Mouse (Mus musculus) myocyte (in vitro differentiated cells): ENCODE results near the gene Map3k14. TPM values are rescaled to one million over a fixed set of nuclear protein-coding genes. Genes with fewer than 3 reads are reported as not detected.

Experiments
- H3K27me3 ChIP-seq: one replicate; pipeline ENCODE4 v1.6.1; 2011; ENCODE audit not compliant: control insufficient read depth, insufficient read depth, insufficient read length
- H3K36me3 ChIP-seq: one replicate; pipeline ENCODE4 v1.6.1; 2011; ENCODE audit not compliant: control insufficient read depth, insufficient read depth
- H3K4me2 ChIP-seq: one replicate; pipeline ENCODE4 v1.6.1; 2011; ENCODE audit warnings: low read depth, control low read depth
- H3K4me3 ChIP-seq: one replicate; pipeline ENCODE4 v1.5.1; 2011; ENCODE audit warnings: mild to moderate bottlenecking, control low read depth, moderate library complexity
- H3K79me2 ChIP-seq: one replicate; pipeline ENCODE4 v1.6.1; 2011; ENCODE audit not compliant: control insufficient read depth, insufficient read depth
- H3ac ChIP-seq: one replicate; pipeline ENCODE4 v1.6.1; 2011; ENCODE audit not compliant: control insufficient read depth, insufficient read length
- CEBPB ChIP-seq: IDR thresholded peaks from 2 replicates; pipeline ENCODE4 v1.6.1; 2011; ENCODE audit warnings: mild to moderate bottlenecking, moderate library complexity; ENCODE audit not compliant: poor library complexity, insufficient read depth, severe bottlenecking
- E2F4 ChIP-seq: IDR thresholded peaks from one replicate; pipeline ENCODE4 v1.6.1; 2011; ENCODE audit warnings: mild to moderate bottlenecking, control low read depth, moderate library complexity; ENCODE audit not compliant: insufficient read depth
- MAX ChIP-seq: IDR thresholded peaks from one replicate; pipeline ENCODE4 v1.6.1; 2011; ENCODE audit warnings: low read depth, mild to moderate bottlenecking, control low read depth
- MYOD1 ChIP-seq, 3 experiments: IDR thresholded peaks; one replicate each; pipeline ENCODE4 v1.6.1; 2011; ENCODE audit warnings: control low read depth in 2 of 3, low read depth in 2 of 3, mild to moderate bottlenecking in 2 of 3, moderate library complexity in 1 of 3; ENCODE audit not compliant: insufficient read length in 2 of 3, control insufficient read depth in 1 of 3
- MYOG ChIP-seq, 3 experiments: IDR thresholded peaks; one replicate each; pipeline ENCODE4 v1.6.1; 2011; ENCODE audit warnings: control low read depth in 2 of 3, low read depth in 2 of 3, mild to moderate bottlenecking in 2 of 3; ENCODE audit not compliant: insufficient read length in 2 of 3, control insufficient read depth in 1 of 3, insufficient read depth in 1 of 3
- POLR2A ChIP-seq: IDR thresholded peaks from one replicate; pipeline ENCODE4 v1.6.1; 2011; ENCODE audit warnings: low read depth, mild to moderate bottlenecking, control low read depth, moderate library complexity; ENCODE audit not compliant: insufficient read length
- POLR2AphosphoS2 ChIP-seq: IDR thresholded peaks from one replicate; pipeline ENCODE4 v1.6.1; 2011; ENCODE audit warnings: low read depth, control low read depth; ENCODE audit not compliant: insufficient read length
- REST ChIP-seq: IDR thresholded peaks from one replicate; pipeline ENCODE4 v1.6.1; 2011; ENCODE audit warnings: mild to moderate bottlenecking, control low read depth, moderate library complexity; ENCODE audit not compliant: insufficient read depth, insufficient read length
- SRF ChIP-seq: IDR thresholded peaks from one replicate; pipeline ENCODE4 v1.6.1; 2011; ENCODE audit warnings: low read depth; ENCODE audit not compliant: control insufficient read depth, insufficient read length
- TCF12 ChIP-seq: IDR thresholded peaks from one replicate; pipeline ENCODE4 v1.6.1; 2011; ENCODE audit warnings: mild to moderate bottlenecking, control low read depth; ENCODE audit not compliant: poor library complexity, insufficient read depth, severe bottlenecking
- TCF3 ChIP-seq: IDR thresholded peaks from one replicate; pipeline ENCODE4 v1.6.1; 2011; ENCODE audit warnings: low read depth, control low read depth; ENCODE audit not compliant: insufficient read length
- USF1 ChIP-seq: IDR thresholded peaks from one replicate; pipeline ENCODE4 v1.6.1; 2011; ENCODE audit warnings: low read depth, mild to moderate bottlenecking, control low read depth, moderate library complexity
- polyA plus RNA-seq: library from polyadenylated mRNA; unstranded; fragments of >200 nt; fragmentation: generic; extraction: Trizol; gene quantifications from one replicate; pipeline ENCODE4 v1.2.1, GENCODE M21; 2012; ENCODE audit warnings: missing spikeins

Gene Map3k14
- polyA plus RNA-seq, 1 experiment, result 12.9 TPM

DNA sequence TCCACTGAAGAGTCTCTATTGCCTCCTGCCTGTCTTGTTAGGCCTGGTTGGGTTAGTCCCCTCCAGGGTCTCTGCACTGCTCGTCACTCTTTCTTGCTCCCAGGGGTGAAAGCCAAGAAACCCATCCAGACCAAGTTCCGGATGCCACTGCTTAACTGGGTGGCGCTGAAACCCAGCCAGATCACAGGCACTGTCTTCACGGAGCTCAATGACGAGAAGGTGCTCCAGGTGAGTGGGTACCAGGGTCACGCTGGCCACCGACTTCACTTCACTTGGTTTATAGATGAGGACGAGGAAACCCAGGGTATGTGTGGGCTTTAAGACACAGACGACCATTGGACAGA, 73.5 kb downstream of the Map3k14 start:
- H3K36me3 ChIP-seq, result no peaks in the 10 kb centered on the region
- H3K4me2 ChIP-seq, result no peak overlapping the region
- peaks cover 10% of the 10 kb centered on the region for H3K27me3 ChIP-seq
- H3K79me2 ChIP-seq, result no peaks in the 10 kb centered on the region
- H3K4me3 ChIP-seq, result no peak overlapping the region
- H3ac ChIP-seq, result no peak overlapping the region
- no peak for TF ChIP-seq TCF3
- TF ChIP-seq USF1, result no peak
- TF ChIP-seq MYOG (IDR thresholded peaks at IDR 0.05; ENCODE audit: control insufficient read depth in 1 of 3, insufficient read depth in 1 of 3, insufficient read length in 2 of 3, low read depth in 2 of 3), result no peak
- TF ChIP-seq POLR2A, result no peak
- TF ChIP-seq TCF12, result no peak
- no peak for TF ChIP-seq REST

GRCm38 (mm10) chr11:103192956-103193824, 74.1 kb downstream of the Map3k14 start:
- H3K79me2 ChIP-seq, result no peaks in the 10 kb centered on the region
- no peak for TF ChIP-seq POLR2A
- H3ac ChIP-seq, result no peak overlapping the region
- no peak overlapping the region for H3K4me2 ChIP-seq
- H3K36me3 ChIP-seq, result no peaks in the 10 kb centered on the region
- peaks cover 10% of the 10 kb centered on the region for H3K27me3 ChIP-seq
- no peak overlapping the region for H3K4me3 ChIP-seq

GRCm38 (mm10) chr11:103192230-103192955, 74.9 kb downstream of the Map3k14 start:
- Histone ChIP-seq H3K79me2 (no peaks in the 10 kb centered on the region), H3K4me3 (no peak overlapping the region), H3ac (no peak overlapping the region), H3K36me3 (no peaks in the 10 kb centered on the region), H3K4me2 (no peak overlapping the region), H3K27me3 (peaks cover 10% of the 10 kb centered on the region)
- TF ChIP-seq E2F4, result no peak
- no peak for TF ChIP-seq USF1
- TF ChIP-seq MYOD1 (IDR thresholded peaks at IDR 0.05; ENCODE audit: control insufficient read depth in 1 of 3, insufficient read length in 2 of 3, low read depth in 2 of 3), result no peak
- TF ChIP-seq POLR2A, result no peak
- TF ChIP-seq POLR2AphosphoS2, result no peak
- TF ChIP-seq REST, result no peak
- no peak for TF ChIP-seq CEBPB
- no peak for TF ChIP-seq SRF
- TF ChIP-seq TCF12, result no peak
- TF ChIP-seq TCF3, result no peak
- no peak for TF ChIP-seq MAX
- TF ChIP-seq MYOG (IDR thresholded peaks at IDR 0.05; ENCODE audit: control insufficient read depth in 1 of 3, insufficient read depth in 1 of 3, insufficient read length in 2 of 3, low read depth in 2 of 3), result no peak

DNA sequence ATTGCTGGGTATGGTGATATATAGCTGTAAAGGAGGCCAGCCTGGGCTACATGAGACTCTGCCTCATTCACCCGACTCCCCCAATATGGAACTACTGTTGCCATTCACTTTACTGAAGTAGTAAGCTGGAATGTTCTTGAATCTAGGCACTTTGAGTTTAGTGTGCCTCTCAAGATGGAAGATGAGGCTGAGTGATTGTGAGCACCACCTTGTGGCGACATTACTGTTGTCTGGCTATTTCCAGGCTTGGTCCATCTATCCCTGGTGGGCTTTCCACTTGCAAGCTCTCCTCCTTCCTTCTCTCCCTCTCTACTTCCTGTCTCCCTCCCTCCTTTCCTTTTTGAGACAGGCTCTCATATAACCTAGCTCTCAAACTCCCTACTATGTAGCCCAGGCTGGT, 82.4 kb downstream of the Map3k14 start:
- no peaks in the 10 kb centered on the region for H3K27me3 ChIP-seq
- no peak overlapping the region for H3K4me2 ChIP-seq
- H3K79me2 ChIP-seq, result no peaks in the 10 kb centered on the region
- no peak for TF ChIP-seq MYOD1 (IDR thresholded peaks at IDR 0.05; ENCODE audit: control insufficient read depth in 1 of 3, insufficient read length in 2 of 3, low read depth in 2 of 3)
- no peak for TF ChIP-seq SRF
- TF ChIP-seq MAX, result no peak
- H3ac ChIP-seq, result no peak overlapping the region
- no peak overlapping the region for H3K4me3 ChIP-seq
- no peaks in the 10 kb centered on the region for H3K36me3 ChIP-seq

- no peaks in the 10 kb centered on the region for H3K36me3 ChIP-seq
These were observed 85.4 kb downstream of the Map3k14 start for GRCm38 (mm10) chr11:103181911-103182310.

More at GRCm38 (mm10) chr11:103181911-103182310, 85.4 kb downstream of the Map3k14 start:
- Histone ChIP-seq H3K27me3 (no peaks in the 10 kb centered on the region), H3ac (no peak overlapping the region), H3K4me2 (no peak overlapping the region), H3K79me2 (no peaks in the 10 kb centered on the region), H3K4me3 (no peak overlapping the region)
- TF ChIP-seq MAX (no peak), REST (no peak), TCF3 (no peak), USF1 (no peak), SRF (no peak), CEBPB (no peak), MYOG (IDR thresholded peaks at IDR 0.05; ENCODE audit: control insufficient read depth in 1 of 3, insufficient read depth in 1 of 3, insufficient read length in 2 of 3, low read depth in 2 of 3) (no peak), POLR2A (no peak), MYOD1 (IDR thresholded peaks at IDR 0.05; ENCODE audit: control insufficient read depth in 1 of 3, insufficient read length in 2 of 3, low read depth in 2 of 3) (no peak)
